17 mouse cellular contexts compared by ENCODE assay signal in the genomic region with DNA sequence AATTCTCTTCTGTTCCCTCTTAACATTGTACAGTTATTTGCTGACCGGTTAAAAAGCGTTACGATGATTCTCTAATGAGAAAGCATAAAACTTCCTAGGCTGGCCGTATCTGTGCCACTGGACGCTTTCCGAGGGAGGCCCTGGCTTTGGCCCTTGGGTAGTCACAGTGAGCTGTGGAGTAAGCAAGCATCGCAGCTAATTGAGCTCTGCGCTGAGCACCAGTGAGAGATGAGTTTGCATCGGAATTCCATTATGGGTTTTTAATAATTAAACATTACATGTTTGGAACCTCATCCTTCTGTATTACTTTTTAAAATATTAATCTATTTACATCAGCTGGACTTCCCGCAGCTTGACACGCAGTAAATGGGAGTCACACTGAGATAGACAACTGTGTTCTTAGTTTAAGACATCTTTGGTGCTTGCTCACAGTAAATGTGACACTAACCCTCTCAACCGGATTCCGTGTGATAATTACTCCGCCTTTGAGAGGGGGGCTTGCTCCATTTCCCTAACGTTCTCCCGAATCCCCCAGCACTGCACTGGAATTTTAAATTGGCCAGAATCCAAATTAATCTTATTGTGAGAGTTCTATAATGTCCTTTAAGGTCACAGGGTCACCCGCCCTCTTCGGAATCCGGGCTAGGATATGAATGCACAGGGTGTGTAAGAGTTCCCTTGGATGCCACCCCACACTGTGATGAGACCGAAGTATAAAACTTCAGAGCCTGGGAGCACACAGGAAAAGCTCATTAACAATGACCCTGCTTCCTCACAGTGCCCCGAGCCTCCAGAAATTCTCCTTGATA.
A peak's percentile ranks its signal among the peaks of the same experiment; 100 is the strongest.
DNase-seq lines count a peak whose midpoint lies in the region; ATAC-seq lines count a peak whose summit lies in the region.
"Had no signal": no experiment of that assay in that cellular context is flagged by ENCODE, and none has a peak within 500 bp of the region (broad histone marks: within the 10 kb centered on the region; RNA-seq: fewer than 3 reads in every experiment).

No protein-coding gene starts in this region.

- H3K36me3 ChIP-seq in forebrain, embryonic 10.5 days (replicated peaks): peaks cover 14% of the 10 kb centered on the region
- H3K36me3 ChIP-seq in forebrain, embryonic 15.5 days: no peaks in the 10 kb centered on the region
- H3K36me3 ChIP-seq in kidney, embryonic 16.5 days (ENCODE audit: insufficient read depth, low read length): no peaks in the 10 kb centered on the region
- H3K36me3 ChIP-seq in kidney, embryonic 14.5 days (ENCODE audit: control insufficient read depth, insufficient read depth, low read length): no peaks in the 10 kb centered on the region
- no peaks in the 10 kb centered on the region; the same call in 1 of the 2 replicates for H3K36me3 ChIP-seq in limb, embryonic 10.5 days
- no peaks in the 10 kb centered on the region for H3K36me3 ChIP-seq in neural tube, embryonic 15.5 days
- H3K36me3 ChIP-seq: heart, embryonic 15.5 days; intestine, embryonic 15.5 days; liver, embryonic 12.5 days had no signal

- H3K9ac ChIP-seq in forebrain, embryonic 15.5 days (replicated peaks): no peak overlapping the region
- H3K9ac ChIP-seq in kidney, embryonic 16.5 days (replicated peaks; ENCODE audit: low read length): no peak overlapping the region
- H3K9ac ChIP-seq in kidney, embryonic 14.5 days (ENCODE audit: low read depth, low read length): no peak overlapping the region
- H3K9ac ChIP-seq in neural tube, embryonic 15.5 days (replicated peaks): no peak overlapping the region
- H3K9ac ChIP-seq: heart, embryonic 15.5 days; intestine, embryonic 15.5 days; liver, embryonic 12.5 days had no signal

- H3K4me1 ChIP-seq in forebrain, embryonic 10.5 days: peaks cover 57% of the 10 kb centered on the region
- peaks cover 32% of the 10 kb centered on the region for H3K4me1 ChIP-seq in forebrain, embryonic 15.5 days
- peaks cover 24% of the 10 kb centered on the region for H3K4me1 ChIP-seq in kidney, embryonic 16.5 days (ENCODE audit: insufficient read depth, low read length)
- H3K4me1 ChIP-seq in kidney, embryonic 14.5 days (ENCODE audit: control insufficient read depth, insufficient read depth, low read length): peaks cover 17% of the 10 kb centered on the region
- peaks cover 40% of the 10 kb centered on the region for H3K4me1 ChIP-seq in limb, embryonic 10.5 days
- H3K4me1 ChIP-seq in neural tube, embryonic 15.5 days: peaks cover 42% of the 10 kb centered on the region

- peak overlapping the region; percentile 72 for H3K27ac ChIP-seq in forebrain, embryonic 10.5 days
- no peak overlapping the region for H3K27ac ChIP-seq in forebrain, embryonic 15.5 days (replicated peaks)
- H3K27ac ChIP-seq in kidney, embryonic 16.5 days (ENCODE audit: low read length): no peak overlapping the region
- no peak overlapping the region for H3K27ac ChIP-seq in kidney, embryonic 14.5 days (ENCODE audit: low read depth, low read length)
- peak overlapping the region; percentile 42; the same call in 1 of the 2 replicates for H3K27ac ChIP-seq in limb, embryonic 10.5 days
- H3K27ac ChIP-seq in neural tube, embryonic 15.5 days (replicated peaks): peak overlapping the region; percentile 34; the same call in 1 of the 2 replicates
- H3K27ac ChIP-seq: intestine, embryonic 15.5 days; liver, embryonic 12.5 days; macrophage had no signal

- WGBS in forebrain, embryonic 10.5 days: 53% methylated on average over 21 of the region's 21 CpGs
- 39% methylated on average over 21 of the region's 21 CpGs for WGBS in forebrain, embryonic 15.5 days
- 57% methylated on average over 21 of the region's 21 CpGs for WGBS in kidney, embryonic 16.5 days
- WGBS in kidney, embryonic 14.5 days: 64% methylated on average over 21 of the region's 21 CpGs
- 78% methylated on average over 21 of the region's 21 CpGs for WGBS in limb, embryonic 10.5 days
- 39% methylated on average over 21 of the region's 21 CpGs for WGBS in neural tube, embryonic 15.5 days

- no peak for ATAC-seq in forebrain, embryonic 15.5 days (replicated peaks)
- ATAC-seq in kidney, embryonic 16.5 days (ENCODE audit: low FRiP score, low TSS enrichment): peak; percentile 32
- no peak for ATAC-seq in kidney, embryonic 14.5 days (ENCODE audit: low FRiP score, low TSS enrichment)
- peak; percentile 49 for ATAC-seq in neural tube, embryonic 15.5 days (ENCODE audit: low FRiP score)
- ATAC-seq: intestine, embryonic 15.5 days; liver, embryonic 12.5 days had no signal

- no peak overlapping the region for H3K4me2 ChIP-seq in forebrain, embryonic 15.5 days (replicated peaks)
- no peak overlapping the region for H3K4me2 ChIP-seq in kidney, embryonic 16.5 days (replicated peaks; ENCODE audit: low read depth, low read length)
- no peak overlapping the region for H3K4me2 ChIP-seq in kidney, embryonic 14.5 days (replicated peaks; ENCODE audit: low read depth, low read length)
- no peak overlapping the region for H3K4me2 ChIP-seq in neural tube, embryonic 15.5 days
- H3K4me2 ChIP-seq: heart, embryonic 15.5 days; intestine, embryonic 15.5 days; liver, embryonic 12.5 days had no signal

- no peak overlapping the region for H3K4me3 ChIP-seq in forebrain, embryonic 10.5 days
- H3K4me3 ChIP-seq in forebrain, embryonic 15.5 days: no peak overlapping the region
- no peak overlapping the region for H3K4me3 ChIP-seq in kidney, embryonic 16.5 days (ENCODE audit: low read length)
- no peak overlapping the region for H3K4me3 ChIP-seq in kidney, embryonic 14.5 days (ENCODE audit: low read length)
- H3K4me3 ChIP-seq in limb, embryonic 10.5 days: no peak overlapping the region
- no peak overlapping the region for H3K4me3 ChIP-seq in neural tube, embryonic 15.5 days (replicated peaks)
- H3K4me3 ChIP-seq: erythroblast, embryonic 14.5 days; heart, embryonic 15.5 days; intestine, embryonic 15.5 days; liver, embryonic 12.5 days; myocyte had no signal

- H3K9me3 ChIP-seq in forebrain, embryonic 10.5 days: peaks cover 9% of the 10 kb centered on the region; the same call in 1 of the 2 replicates
- H3K9me3 ChIP-seq in forebrain, embryonic 15.5 days: no peaks in the 10 kb centered on the region
- H3K9me3 ChIP-seq in kidney, embryonic 16.5 days (ENCODE audit: low read length): no peaks in the 10 kb centered on the region
- peaks cover 4% of the 10 kb centered on the region; the same call in 1 of the 2 replicates for H3K9me3 ChIP-seq in kidney, embryonic 14.5 days (ENCODE audit: control insufficient read depth, low read length)
- H3K9me3 ChIP-seq in limb, embryonic 10.5 days (replicated peaks): no peaks in the 10 kb centered on the region
- no peaks in the 10 kb centered on the region for H3K9me3 ChIP-seq in neural tube, embryonic 15.5 days (replicated peaks)
- H3K9me3 ChIP-seq: heart, embryonic 15.5 days; intestine, embryonic 15.5 days; liver, embryonic 12.5 days had no signal

- peak; percentile 25 for DNase-seq in forebrain, embryonic 10.5 days (ENCODE audit: extremely low spot score, low spot score)
- no peak for DNase-seq in limb, embryonic 10.5 days (ENCODE audit: low spot score)
- no peak for DNase-seq in T-cell, adult 2 months (ENCODE audit: low spot score)
- no peak for DNase-seq in Muller cell, postnatal 12 days (ENCODE audit: inconsistent ontology term)
- DNase-seq: adrenal gland, postnatal 25 days; kidney, postnatal 36 days; spleen, adult 18-20 months had no signal

- H3K27me3 ChIP-seq in forebrain, embryonic 10.5 days (ENCODE audit: poor library complexity, severe bottlenecking): peaks cover 19% of the 10 kb centered on the region
- no peaks in the 10 kb centered on the region for H3K27me3 ChIP-seq in forebrain, embryonic 15.5 days
- no peaks in the 10 kb centered on the region for H3K27me3 ChIP-seq in kidney, embryonic 16.5 days (ENCODE audit: insufficient read depth, low read length)
- H3K27me3 ChIP-seq in kidney, embryonic 14.5 days (ENCODE audit: control insufficient read depth, insufficient read depth, low read length): no peaks in the 10 kb centered on the region
- H3K27me3 ChIP-seq in limb, embryonic 10.5 days (ENCODE audit: low read depth, poor library complexity, severe bottlenecking): no peaks in the 10 kb centered on the region
- H3K27me3 ChIP-seq in neural tube, embryonic 15.5 days (replicated peaks): no peaks in the 10 kb centered on the region
- H3K27me3 ChIP-seq: heart, embryonic 15.5 days; intestine, embryonic 15.5 days; liver, embryonic 12.5 days had no signal

Comparison
In these comparisons a context has a peak if more than half of its experiments do, and no peak if none do; other contexts are left out.
1. H3K27ac ChIP-seq: peak in forebrain, embryonic 10.5 days (single experiment), limb, embryonic 10.5 days (single experiment) and neural tube, embryonic 15.5 days (single experiment); none in forebrain, embryonic 15.5 days (single experiment), kidney, embryonic 16.5 days (single experiment) and kidney, embryonic 14.5 days (single experiment).
2. ATAC-seq: peak in kidney, embryonic 16.5 days (single experiment) and neural tube, embryonic 15.5 days (single experiment); none in forebrain, embryonic 15.5 days (single experiment) and kidney, embryonic 14.5 days (single experiment).